Mouse (Mus musculus) kidney, postnatal 0 days (tissue): ENCODE data around the gene Mpp6. TPM values are rescaled to one million over a fixed set of nuclear protein-coding genes. Genes with fewer than 3 reads are reported as not detected.
A peak's percentile ranks its signal among the peaks of the same experiment; 100 is the strongest.

Experiments
- ATAC-seq: fragments of 200-750 bp; cut with Nextera tagmentation; replicated peaks from 2 replicates; pipeline ENCODE4 v1.8.0; 2017; ENCODE audit warnings: low read depth, moderate number of reproducible peaks, moderate TSS enrichment, moderate library complexity; ENCODE audit not compliant: low FRiP score
- DNase-seq: peaks from one replicate; pipeline ENCODE4 v3.0.0-alpha.2; 2016; ENCODE audit warnings: low spot score
- H3K27ac ChIP-seq: fragments of 300-500 bp; sonication (generic); 2 replicates; pipeline ENCODE4 v1.5.1; 2014; ENCODE audit warnings: mild to moderate bottlenecking
- H3K27me3 ChIP-seq: fragments of 300-500 bp; sonication (generic); 2 replicates; pipeline ENCODE4 v1.6.1; 2014; ENCODE audit warnings: low read length, mixed read lengths; ENCODE audit not compliant: insufficient read depth
- H3K36me3 ChIP-seq: fragments of 300-500 bp; sonication (generic); 2 replicates; pipeline ENCODE4 v1.6.1; 2014; ENCODE audit warnings: low read length, mixed read lengths; ENCODE audit not compliant: insufficient read depth
- H3K4me1 ChIP-seq: fragments of 300-500 bp; sonication (generic); replicated peaks from 2 replicates; pipeline ENCODE4 v1.6.1; 2014; ENCODE audit warnings: antibody characterized with exemption, low read length, mixed read lengths; ENCODE audit not compliant: insufficient read depth
- H3K4me2 ChIP-seq: fragments of 300-500 bp; sonication (generic); 2 replicates; pipeline ENCODE4 v1.6.1; 2014; ENCODE audit warnings: mild to moderate bottlenecking, low read length, moderate library complexity, mixed read lengths
- H3K4me3 ChIP-seq: fragments of 300-500 bp; sonication (generic); replicated peaks from 2 replicates; pipeline ENCODE4 v1.5.1; 2014; ENCODE audit warnings: low read depth, low read length
- H3K9ac ChIP-seq: fragments of 300-500 bp; sonication (generic); 2 replicates; pipeline ENCODE4 v1.6.1; 2014; ENCODE audit warnings: low read depth, low read length
- H3K9me3 ChIP-seq: fragments of 300-500 bp; sonication (generic); replicated peaks from 2 replicates; pipeline ENCODE4 v1.6.1; 2016; ENCODE audit warnings: low read length, inconsistent platforms, mixed read lengths
- CTCF ChIP-seq: IDR thresholded peaks from 2 replicates; pipeline ENCODE4 v1.5.1; 2016; ENCODE audit warnings: antibody characterized with exemption, low read depth, mild to moderate bottlenecking, moderate library complexity
- WGBS: fragments of 180-500 bp; shearing (Covaris S2); extraction: QIAGEN DNeasy Blood & Tissue Kit; methylation state at CpG from one replicate; pipeline ENCODE4 v1.1.7; 2014; 5-methylcytosine and 5-hydroxymethylcytosine counted together
- polyA plus RNA-seq: library from polyadenylated mRNA; unstranded; fragments of >200 nt; fragmentation: Nextera tagmentation; extraction: Ambion mirVana; gene quantifications from 2 replicates; pipeline ENCODE4 v1.2.1, GENCODE M21; 2015

Mpp6 gene
- polyA plus RNA-seq, 1 experiment from 2014 or later = 96.1 TPM

- Histone ChIP-seq H3K27ac (no peak overlapping the region), H3K4me1 (no peaks in the 10 kb centered on the region), H3K27me3 (no peaks in the 10 kb centered on the region), H3K4me2 (no peak overlapping the region), H3K36me3 (0 out of 2 replicates have a peak, but pooled peaks cover 7% of the 10 kb centered on the region), H3K9ac (no peak overlapping the region), H3K9me3 (no peaks in the 10 kb centered on the region), H3K4me3 (no peak overlapping the region)
- DNase-seq (no peak), ATAC-seq (no peak)
- TF ChIP-seq CTCF = no peak
Observed at GRCm38 (mm10) chr6:50169771-50170170, 59.7 kb downstream of the Mpp6 start.

DNA sequence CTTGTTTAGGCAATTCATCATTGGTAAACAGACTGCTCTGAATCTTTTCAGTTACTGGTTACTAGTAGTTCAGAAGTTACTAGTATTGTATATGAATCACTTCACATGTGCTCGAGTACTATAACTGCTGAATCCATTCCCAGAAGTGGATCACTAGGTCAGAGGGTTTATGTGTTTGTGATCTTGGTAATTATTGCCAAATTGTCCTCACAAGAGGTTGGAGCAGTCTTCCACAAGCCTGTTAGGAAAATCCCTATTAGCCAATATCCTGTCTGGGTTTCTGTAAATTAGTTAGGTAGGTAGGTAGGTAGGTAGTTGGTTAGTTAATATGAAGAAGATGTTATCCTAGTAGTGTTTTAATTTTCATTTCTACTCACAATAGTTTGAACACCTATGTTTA is 65.7 kb downstream of the Mpp6 start:
- Histone ChIP-seq H3K27ac (no peak overlapping the region), H3K4me1 (no peaks in the 10 kb centered on the region), H3K4me2 (no peak overlapping the region), H3K27me3 (no peaks in the 10 kb centered on the region), H3K9me3 (no peaks in the 10 kb centered on the region), H3K36me3 (0 out of 2 replicates have a peak, but pooled peaks cover 2% of the 10 kb centered on the region), H3K4me3 (no peak overlapping the region), H3K9ac (no peak overlapping the region)
- ATAC-seq (no peak), DNase-seq (no peak)
- 44% methylated on average over 1 of the region's 1 CpGs for WGBS
- no peak for TF ChIP-seq CTCF

DNA sequence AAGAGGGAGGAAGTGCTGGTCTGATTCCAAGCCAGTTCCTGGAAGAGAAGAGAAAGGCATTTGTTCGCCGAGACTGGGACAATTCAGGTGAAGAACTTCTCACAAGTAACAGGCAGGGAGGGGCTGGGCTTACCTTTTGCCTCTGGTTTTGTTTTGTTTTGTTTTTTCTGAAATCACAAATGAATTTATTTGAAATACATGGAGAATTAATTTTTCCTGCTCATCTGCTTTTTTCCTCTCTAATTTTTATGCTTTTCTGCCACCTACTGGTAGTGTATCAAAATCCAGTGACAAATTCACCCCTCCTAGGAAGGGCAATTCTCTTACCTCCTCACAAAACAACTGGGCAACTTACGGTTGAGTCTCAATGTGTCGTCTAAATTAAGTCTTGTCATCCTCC is 70.1 kb downstream of the Mpp6 start:
- whole genome bisulfite sequencing = 59% methylated on average over 4 of the region's 4 CpGs
- Histone ChIP-seq H3K9ac (no peak overlapping the region), H3K4me3 (no peak overlapping the region), H3K4me2 (no peak overlapping the region), H3K4me1 (no peaks in the 10 kb centered on the region), H3K27me3 (no peaks in the 10 kb centered on the region), H3K9me3 (no peaks in the 10 kb centered on the region), H3K27ac (no peak overlapping the region), H3K36me3 (peaks cover 10% of the 10 kb centered on the region)
- peak; percentile 45 for DNase-seq
- ATAC-seq = no peak
- peak; percentile 76 for TF ChIP-seq CTCF

- Histone ChIP-seq H3K4me1 (no peaks in the 10 kb centered on the region), H3K27me3 (no peaks in the 10 kb centered on the region), H3K27ac (no peak overlapping the region), H3K9me3 (no peaks in the 10 kb centered on the region), H3K4me2 (no peak overlapping the region), H3K4me3 (no peak overlapping the region), H3K9ac (no peak overlapping the region), H3K36me3 (peaks cover 14% of the 10 kb centered on the region)
- 60% methylated on average over 4 of the region's 4 CpGs for WGBS
- no peak for TF ChIP-seq CTCF
- DNase-seq (peak; percentile 28), ATAC-seq (no peak)
Observed at GRCm38 (mm10) chr6:50187955-50188354, 77.9 kb downstream of the Mpp6 start.

GRCm38 (mm10) chr6:50189376-50189775 is 79.3 kb downstream of the Mpp6 start:
- no peak overlapping the region for H3K4me2 ChIP-seq
- peak; percentile 51 for DNase-seq

GRCm38 (mm10) chr6:50191605-50192004 is 81.6 kb downstream of the Mpp6 start:
- H3K4me2 ChIP-seq = no peak overlapping the region
- no peaks in the 10 kb centered on the region for H3K4me1 ChIP-seq

More at GRCm38 (mm10) chr6:50189376-50189775, 79.3 kb downstream of the Mpp6 start:
- H3K4me3 ChIP-seq = no peak overlapping the region
- no peaks in the 10 kb centered on the region for H3K9me3 ChIP-seq
- no peaks in the 10 kb centered on the region for H3K4me1 ChIP-seq
- H3K36me3 ChIP-seq = peaks cover 14% of the 10 kb centered on the region; the same call in 1 of the 2 replicates
- no peaks in the 10 kb centered on the region for H3K27me3 ChIP-seq
- no peak for ATAC-seq
- no peak for TF ChIP-seq CTCF
- H3K9ac ChIP-seq = no peak overlapping the region
- H3K27ac ChIP-seq = no peak overlapping the region

DNA sequence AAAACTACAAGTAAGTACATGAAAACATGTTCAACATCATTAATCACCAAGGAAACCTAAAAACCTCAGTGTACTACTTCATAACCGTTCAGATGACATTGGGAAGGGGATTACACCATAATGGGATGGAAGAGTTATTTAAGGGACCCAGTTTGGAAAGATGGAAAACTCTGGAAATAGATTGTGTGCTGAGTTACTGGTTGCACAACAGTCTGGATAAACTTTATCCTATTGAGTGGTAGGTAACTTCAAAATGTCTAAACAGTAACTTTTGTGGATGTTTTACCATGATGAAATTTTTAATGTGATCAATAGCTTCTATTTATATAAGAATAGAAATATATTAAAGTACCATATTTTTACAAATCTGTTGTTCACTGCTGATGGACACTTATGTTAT is 82.1 kb downstream of the Mpp6 start:
- H3K4me1 ChIP-seq = no peaks in the 10 kb centered on the region
- TF ChIP-seq CTCF = no peak
- no peak overlapping the region for H3K4me2 ChIP-seq
- no peak overlapping the region for H3K4me3 ChIP-seq
- no peaks in the 10 kb centered on the region for H3K9me3 ChIP-seq
- DNase-seq = no peak
- ATAC-seq = no peak
- H3K9ac ChIP-seq = no peak overlapping the region
- H3K27ac ChIP-seq = no peak overlapping the region
- H3K36me3 ChIP-seq = peaks cover 18% of the 10 kb centered on the region
- H3K27me3 ChIP-seq = no peaks in the 10 kb centered on the region
- 67% methylated on average over 1 of the region's 1 CpGs for WGBS

More at GRCm38 (mm10) chr6:50191605-50192004, 81.6 kb downstream of the Mpp6 start:
- no peak for TF ChIP-seq CTCF
- Histone ChIP-seq H3K4me3 (no peak overlapping the region), H3K27me3 (no peaks in the 10 kb centered on the region), H3K36me3 (peaks cover 18% of the 10 kb centered on the region), H3K27ac (no peak overlapping the region), H3K9ac (no peak overlapping the region), H3K9me3 (no peaks in the 10 kb centered on the region)
- ATAC-seq (no peak), DNase-seq (no peak)
- 78% methylated on average over 3 of the region's 3 CpGs for whole genome bisulfite sequencing
